Mouse (Mus musculus): Measurements from ENCODE around the gene Wnt10b. TPM values are rescaled to one million over a fixed set of nuclear protein-coding genes. Genes with fewer than 3 reads are reported as not detected.
"Not testable (repeated sequence)": the region's sequence is repeated elsewhere in the genome, so short reads cannot be mapped to it uniquely, and the experiment has no call there.

Wnt10b gene
- polyA plus RNA-seq, 1 experiment, result 14.5 TPM

- H3K36me3 ChIP-seq (ENCODE audit: control insufficient read depth, insufficient read depth), result peaks cover 59% of the 10 kb centered on the region
- H3K79me3 ChIP-seq (ENCODE audit: low read depth), result peaks cover 74% of the 10 kb centered on the region
- TF ChIP-seq CTCF (IDR thresholded peaks at IDR 0.05; ENCODE audit: control insufficient read depth, insufficient read depth, insufficient read length), result no peak
- no peak overlapping the region for H3ac ChIP-seq (ENCODE audit: control insufficient read depth, insufficient read length, low read depth)
- H3K4me3 ChIP-seq (ENCODE audit: insufficient read depth, poor library complexity, severe bottlenecking), result no peak overlapping the region
- H3K79me2 ChIP-seq (ENCODE audit: control insufficient read depth, insufficient read depth), result peaks cover 93% of the 10 kb centered on the region
- no peaks in the 10 kb centered on the region for H3K27me3 ChIP-seq (ENCODE audit: control insufficient read depth, insufficient read depth, insufficient read length)
Measured at GRCm38 (mm10) chr15:98746344-98746965, 31.5 kb downstream of the Wnt10b start.

DNA sequence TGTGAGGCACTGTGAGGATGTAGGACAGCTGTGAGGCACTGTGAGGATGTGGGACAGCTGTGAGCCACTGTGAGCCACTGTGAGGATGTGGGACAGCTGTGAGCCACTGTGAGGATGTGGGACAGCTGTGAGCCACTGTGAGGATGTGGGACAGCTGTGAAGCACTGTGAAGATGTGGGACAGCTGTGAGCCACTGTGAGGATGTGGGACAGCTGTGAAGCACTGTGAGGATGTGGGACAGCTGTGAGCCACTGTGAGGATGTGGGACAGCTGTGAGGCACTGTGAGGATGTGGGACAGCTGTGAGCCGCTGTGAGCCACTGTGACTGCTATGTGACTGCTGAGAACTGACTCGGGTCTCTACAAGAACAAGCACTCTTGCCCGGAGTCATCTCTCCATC, 34.1 kb downstream of the Wnt10b start:
- peaks cover 68% of the 10 kb centered on the region for H3K79me2 ChIP-seq (ENCODE audit: control insufficient read depth, insufficient read depth)
- H3K4me3 ChIP-seq (ENCODE audit: insufficient read depth, poor library complexity, severe bottlenecking); H3ac ChIP-seq (ENCODE audit: control insufficient read depth, insufficient read length, low read depth); H3K27me3 ChIP-seq (ENCODE audit: control insufficient read depth, insufficient read depth, insufficient read length): not testable (repeated sequence)
- peak; percentile 91 for TF ChIP-seq MYOD1 (IDR thresholded peaks at IDR 0.05; ENCODE audit: control insufficient read depth, insufficient read length, low read depth)
- H3K79me3 ChIP-seq (ENCODE audit: low read depth), result peaks cover 55% of the 10 kb centered on the region
- peaks cover 72% of the 10 kb centered on the region for H3K36me3 ChIP-seq (ENCODE audit: control insufficient read depth, insufficient read depth)

- H3K4me3 ChIP-seq (ENCODE audit: insufficient read depth, poor library complexity, severe bottlenecking), result no peak overlapping the region
Measured at GRCm38 (mm10) chr15:98742766-98743428, 35.1 kb downstream of the Wnt10b start.

GRCm38 (mm10) chr15:98740219-98740618, 37.7 kb downstream of the Wnt10b start:
- Histone ChIP-seq H3K79me3 (ENCODE audit: low read depth) (peaks cover 21% of the 10 kb centered on the region), H3K79me2 (ENCODE audit: control insufficient read depth, insufficient read depth) (peaks cover 32% of the 10 kb centered on the region), H3K36me3 (ENCODE audit: control insufficient read depth, insufficient read depth) (peaks cover 96% of the 10 kb centered on the region), H3ac (ENCODE audit: control insufficient read depth, insufficient read length, low read depth) (no peak overlapping the region), H3K27me3 (ENCODE audit: control insufficient read depth, insufficient read depth, insufficient read length) (no peaks in the 10 kb centered on the region), H3K4me3 (ENCODE audit: insufficient read depth, poor library complexity, severe bottlenecking) (no peak overlapping the region)
- TF ChIP-seq FOSL1 (IDR thresholded peaks at IDR 0.05; ENCODE audit: insufficient read depth, low read length, poor library complexity, severe bottlenecking), result no peak
- TF ChIP-seq USF1 (IDR thresholded peaks at IDR 0.05; ENCODE audit: low read depth), result no peak
- no peak for TF ChIP-seq MYOG (IDR thresholded peaks at IDR 0.05; ENCODE audit: control insufficient read depth, extremely low read depth, insufficient read length)
- TF ChIP-seq MAX (IDR thresholded peaks at IDR 0.05), result no peak
- no peak for TF ChIP-seq CEBPB (IDR thresholded peaks at IDR 0.05; ENCODE audit: low read depth)
- no peak for TF ChIP-seq CTCF (IDR thresholded peaks at IDR 0.05; ENCODE audit: control insufficient read depth, insufficient read depth, insufficient read length)
- TF ChIP-seq MYOD1 (IDR thresholded peaks at IDR 0.05; ENCODE audit: control insufficient read depth, insufficient read length, low read depth), result no peak

More at GRCm38 (mm10) chr15:98742766-98743428, 35.1 kb downstream of the Wnt10b start:
- Histone ChIP-seq H3ac (ENCODE audit: control insufficient read depth, insufficient read length, low read depth) (no peak overlapping the region), H3K79me2 (ENCODE audit: control insufficient read depth, insufficient read depth) (peaks cover 59% of the 10 kb centered on the region), H3K27me3 (ENCODE audit: control insufficient read depth, insufficient read depth, insufficient read length) (no peaks in the 10 kb centered on the region), H3K36me3 (ENCODE audit: control insufficient read depth, insufficient read depth) (peaks cover 77% of the 10 kb centered on the region), H3K79me3 (ENCODE audit: low read depth) (peaks cover 48% of the 10 kb centered on the region)
- TF ChIP-seq MYOG (IDR thresholded peaks at IDR 0.05; ENCODE audit: control insufficient read depth, extremely low read depth, insufficient read length), result no peak
- TF ChIP-seq CEBPB (IDR thresholded peaks at IDR 0.05; ENCODE audit: low read depth), result no peak
- TF ChIP-seq USF1 (IDR thresholded peaks at IDR 0.05; ENCODE audit: low read depth), result no peak
- no peak for TF ChIP-seq CTCF (IDR thresholded peaks at IDR 0.05; ENCODE audit: control insufficient read depth, insufficient read depth, insufficient read length)
- no peak for TF ChIP-seq MYOD1 (IDR thresholded peaks at IDR 0.05; ENCODE audit: control insufficient read depth, insufficient read length, low read depth)

DNA sequence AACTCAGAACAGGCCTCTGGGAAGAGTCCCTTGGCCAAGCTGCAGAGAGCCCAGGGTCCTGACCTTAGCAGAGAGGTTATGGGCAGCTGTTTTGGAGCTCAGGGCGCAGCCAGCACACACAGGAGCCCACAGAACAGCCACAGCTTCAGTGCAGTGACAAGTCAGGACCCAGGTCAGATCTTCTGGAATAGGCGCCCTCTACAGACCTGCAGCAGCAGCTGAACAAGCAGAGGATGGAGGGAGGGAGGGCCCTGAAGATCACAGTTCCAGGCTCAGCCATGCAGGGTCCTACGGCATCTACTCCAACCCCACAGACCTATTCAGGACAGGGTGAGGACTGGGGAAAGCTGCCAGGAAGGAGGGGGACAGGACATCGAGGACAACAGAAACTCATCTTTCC, 39.2 kb downstream of the Wnt10b start:
- H3K79me2 ChIP-seq (ENCODE audit: control insufficient read depth, insufficient read depth), result peaks cover 18% of the 10 kb centered on the region
- TF ChIP-seq USF1 (IDR thresholded peaks at IDR 0.05; ENCODE audit: low read depth) (no peak), FOSL1 (IDR thresholded peaks at IDR 0.05; ENCODE audit: insufficient read depth, low read length, poor library complexity, severe bottlenecking) (no peak), CTCF (IDR thresholded peaks at IDR 0.05; ENCODE audit: control insufficient read depth, insufficient read depth, insufficient read length) (no peak), MYOD1 (IDR thresholded peaks at IDR 0.05; ENCODE audit: control insufficient read depth, insufficient read length, low read depth) (no peak), MAX (IDR thresholded peaks at IDR 0.05) (no peak), MYOG (IDR thresholded peaks at IDR 0.05; ENCODE audit: control insufficient read depth, extremely low read depth, insufficient read length) (no peak), CEBPB (IDR thresholded peaks at IDR 0.05; ENCODE audit: low read depth) (no peak)
- peaks cover 10% of the 10 kb centered on the region for H3K79me3 ChIP-seq (ENCODE audit: low read depth)
- H3ac ChIP-seq (ENCODE audit: control insufficient read depth, insufficient read length, low read depth), result no peak overlapping the region
- no peaks in the 10 kb centered on the region for H3K27me3 ChIP-seq (ENCODE audit: control insufficient read depth, insufficient read depth, insufficient read length)
- peaks cover 86% of the 10 kb centered on the region for H3K36me3 ChIP-seq (ENCODE audit: control insufficient read depth, insufficient read depth)
- no peak overlapping the region for H3K4me3 ChIP-seq (ENCODE audit: insufficient read depth, poor library complexity, severe bottlenecking)

GRCm38 (mm10) chr15:98737881-98738280, 40.1 kb downstream of the Wnt10b start:
- no peak for TF ChIP-seq MAX (IDR thresholded peaks at IDR 0.05)
- peak; percentile 28 for TF ChIP-seq CTCF (IDR thresholded peaks at IDR 0.05; ENCODE audit: control insufficient read depth, insufficient read depth, insufficient read length)
- H3ac ChIP-seq (ENCODE audit: control insufficient read depth, insufficient read length, low read depth), result no peak overlapping the region
- H3K79me3 ChIP-seq (ENCODE audit: low read depth), result peaks cover 4% of the 10 kb centered on the region
- no peak overlapping the region for H3K4me3 ChIP-seq (ENCODE audit: insufficient read depth, poor library complexity, severe bottlenecking)
- no peaks in the 10 kb centered on the region for H3K27me3 ChIP-seq (ENCODE audit: control insufficient read depth, insufficient read depth, insufficient read length)
- H3K79me2 ChIP-seq (ENCODE audit: control insufficient read depth, insufficient read depth), result peaks cover 9% of the 10 kb centered on the region
- peaks cover 78% of the 10 kb centered on the region for H3K36me3 ChIP-seq (ENCODE audit: control insufficient read depth, insufficient read depth)
